Mouse (Mus musculus): ENCODE results near the gene Smarcc1.
A peak's percentile ranks its signal among the peaks of the same experiment; 100 is the strongest.

Smarcc1 gene

DNA sequence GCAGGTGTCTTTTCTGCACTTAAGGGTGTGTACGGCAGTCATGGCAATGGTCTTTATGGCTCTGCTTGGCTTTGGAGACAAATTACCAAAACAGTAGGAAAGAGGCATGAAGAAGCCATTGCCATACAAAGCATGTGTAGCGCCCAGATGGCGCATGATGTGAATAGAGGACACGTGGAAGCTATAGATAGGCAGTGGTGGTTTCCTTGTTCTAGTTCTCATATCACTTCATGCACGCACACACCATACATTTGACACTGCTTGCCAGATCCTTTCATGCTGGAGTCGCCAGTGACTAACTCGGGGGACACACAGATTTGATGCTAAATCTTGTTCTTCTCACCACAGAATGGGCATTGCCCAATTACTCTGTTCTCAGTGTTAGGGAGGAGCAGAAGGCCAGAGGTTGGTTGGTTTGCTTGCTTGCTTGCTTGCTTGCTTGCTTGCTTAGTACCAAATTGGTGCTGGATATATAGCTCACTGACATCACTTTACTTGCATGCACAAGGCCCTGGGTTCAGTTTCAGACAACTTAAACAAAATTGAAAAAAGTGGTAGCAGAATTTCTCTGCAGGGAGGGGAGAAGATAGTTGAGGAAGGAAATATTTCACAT is 125.8 kb downstream of the Smarcc1 start, which contains the start of gene Cspg5:
Gene Cspg5 (plus strand): TSS at position 563 of the 613 bp plus-strand sequence.
- DNase-seq = no peak

DNA sequence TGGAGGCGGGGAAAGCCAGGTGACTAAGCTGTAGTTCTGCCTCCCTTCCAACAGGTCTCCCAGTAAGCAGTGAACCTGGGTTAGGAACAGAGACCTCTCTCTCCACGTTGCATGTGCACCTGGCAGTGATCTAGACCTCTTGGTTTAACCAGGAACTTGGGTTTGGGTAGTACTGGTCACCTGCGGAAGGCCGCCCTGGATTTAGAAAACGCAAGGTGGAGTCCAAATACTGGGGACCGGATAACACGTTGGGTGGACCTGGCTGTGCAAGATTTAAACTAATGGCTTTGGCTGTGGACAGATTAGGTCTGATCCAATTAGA is 127.0 kb downstream of the Smarcc1 start:
- DNase-seq = no peak

DNA sequence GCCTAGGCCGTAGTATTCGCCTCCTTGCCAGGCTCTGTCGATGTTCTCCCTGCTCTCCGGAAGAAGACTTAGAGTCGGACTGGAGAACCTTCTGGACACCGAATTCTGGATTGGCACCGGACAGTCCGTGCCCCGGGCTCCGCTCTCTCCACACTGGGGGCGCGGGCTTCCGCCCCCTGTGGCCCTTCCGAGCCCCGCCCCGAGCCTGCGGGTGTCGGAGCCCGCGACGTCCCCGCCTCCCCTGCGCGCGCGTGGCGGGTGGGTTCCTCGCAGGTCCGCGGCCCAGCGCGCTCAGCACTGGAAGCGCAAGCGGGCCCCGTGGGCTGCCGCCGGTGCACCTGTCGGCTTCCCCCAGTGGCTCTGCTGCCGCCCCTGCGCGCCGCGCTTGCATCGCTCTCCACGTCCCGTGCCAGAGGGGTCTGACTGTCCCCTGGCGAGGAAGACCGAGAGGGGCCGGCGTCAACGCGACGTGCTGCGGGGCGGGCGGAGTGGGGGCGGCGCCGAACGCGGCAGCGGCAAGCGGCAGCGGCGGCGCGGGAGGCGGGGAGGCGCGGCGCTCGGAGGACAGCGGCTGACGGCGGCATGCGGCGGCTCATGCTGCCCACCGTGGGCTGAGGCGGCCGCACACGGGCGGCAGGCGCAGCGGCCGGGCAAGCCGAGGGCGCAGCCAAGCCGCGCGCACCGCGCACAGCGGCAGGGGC is 127.5 kb downstream of the Smarcc1 start:
- peak in 1 of 2 experiments; percentile 16 for DNase-seq

DNA sequence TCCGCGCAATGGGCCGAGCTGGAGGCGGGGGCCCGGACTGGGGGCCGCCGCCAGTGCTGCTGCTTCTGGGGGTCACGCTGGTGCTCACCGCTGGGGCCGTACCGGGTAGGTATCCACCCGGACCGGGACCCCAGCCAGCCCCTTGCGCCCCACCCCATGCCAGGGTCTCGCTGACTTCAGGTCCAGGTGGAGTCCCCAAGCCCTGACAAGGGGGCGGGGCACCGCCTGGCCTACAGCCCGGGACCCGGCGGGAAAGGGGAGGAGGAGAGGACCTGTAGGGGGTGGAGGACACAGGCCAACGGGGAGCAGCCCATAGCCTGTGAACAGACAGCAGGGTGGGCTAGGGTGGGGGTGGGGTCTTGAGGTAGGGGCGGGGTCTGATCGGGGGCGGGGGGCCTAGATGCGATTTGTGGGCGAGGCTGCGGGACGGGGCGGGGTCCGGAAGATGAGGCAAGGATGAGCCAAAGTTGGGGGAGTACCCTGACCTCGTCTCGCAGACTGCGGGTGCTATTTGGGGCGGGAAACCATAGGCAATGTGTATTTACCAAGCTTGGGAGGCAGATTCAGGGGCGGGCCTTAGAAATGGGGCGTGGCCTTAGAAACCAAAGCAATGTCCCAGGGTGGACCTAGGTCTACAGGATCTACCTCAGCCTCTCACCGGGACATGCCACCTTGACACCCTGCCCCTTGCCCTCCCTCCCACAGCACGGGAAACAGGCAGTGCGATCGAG is 128.2 kb downstream of the Smarcc1 start:
- DNase-seq = peak; percentile 13 to 19

DNA sequence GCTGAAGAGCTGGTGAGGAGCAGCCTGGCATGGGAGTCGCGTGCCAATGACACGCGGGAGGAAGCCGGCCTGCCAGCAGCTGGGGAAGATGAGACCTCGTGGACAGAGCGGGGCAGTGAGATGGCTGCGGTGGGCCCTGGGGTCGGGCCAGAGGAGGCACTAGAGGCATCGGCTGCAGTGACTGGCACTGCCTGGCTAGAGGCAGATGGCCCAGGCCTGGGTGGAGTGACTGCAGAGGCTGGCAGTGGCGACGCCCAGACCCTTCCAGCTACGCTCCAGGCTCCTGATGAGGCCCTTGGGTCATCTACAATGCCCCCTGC is 128.8 kb downstream of the Smarcc1 start:
- no peak for DNase-seq

DNA sequence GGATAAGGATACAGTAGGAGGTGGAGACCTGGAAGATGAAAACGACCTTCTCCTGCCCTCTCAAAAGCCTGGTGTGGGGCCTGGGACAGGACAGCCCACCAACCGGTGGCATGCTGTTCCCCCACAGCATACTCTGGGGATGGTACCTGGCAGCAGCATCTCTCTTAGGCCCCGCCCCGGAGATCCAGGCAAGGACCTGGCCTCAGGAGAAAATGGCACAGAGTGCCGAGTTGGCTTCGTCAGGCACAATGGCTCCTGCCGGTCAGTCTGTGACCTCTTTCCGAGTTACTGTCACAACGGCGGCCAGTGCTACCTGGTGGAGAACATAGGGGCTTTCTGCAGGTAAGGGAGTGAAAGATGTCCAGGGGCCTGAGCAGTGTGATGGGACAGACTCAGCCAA is 129.5 kb downstream of the Smarcc1 start:
- DNase-seq = no peak

DNA sequence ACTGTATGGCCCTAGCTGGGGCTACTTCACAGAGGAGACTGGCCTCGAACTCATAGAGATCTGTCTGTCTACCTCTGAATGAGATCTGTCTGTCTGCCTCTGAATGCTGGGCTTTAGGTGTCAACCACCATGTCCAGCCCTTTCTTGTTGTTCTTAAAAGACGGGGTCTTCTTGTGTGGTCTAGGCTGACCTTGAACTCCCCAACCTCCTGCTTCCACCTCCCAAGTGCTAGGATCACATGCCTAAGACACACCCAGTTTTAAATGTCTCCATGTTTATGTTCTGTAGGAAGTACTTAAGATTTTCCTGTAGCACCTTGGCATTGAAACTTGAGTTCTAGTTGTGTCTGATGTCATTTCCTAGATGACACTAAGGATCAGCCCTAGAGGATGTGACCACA is 131.4 kb downstream of the Smarcc1 start:
- DNase-seq = no peak

DNA sequence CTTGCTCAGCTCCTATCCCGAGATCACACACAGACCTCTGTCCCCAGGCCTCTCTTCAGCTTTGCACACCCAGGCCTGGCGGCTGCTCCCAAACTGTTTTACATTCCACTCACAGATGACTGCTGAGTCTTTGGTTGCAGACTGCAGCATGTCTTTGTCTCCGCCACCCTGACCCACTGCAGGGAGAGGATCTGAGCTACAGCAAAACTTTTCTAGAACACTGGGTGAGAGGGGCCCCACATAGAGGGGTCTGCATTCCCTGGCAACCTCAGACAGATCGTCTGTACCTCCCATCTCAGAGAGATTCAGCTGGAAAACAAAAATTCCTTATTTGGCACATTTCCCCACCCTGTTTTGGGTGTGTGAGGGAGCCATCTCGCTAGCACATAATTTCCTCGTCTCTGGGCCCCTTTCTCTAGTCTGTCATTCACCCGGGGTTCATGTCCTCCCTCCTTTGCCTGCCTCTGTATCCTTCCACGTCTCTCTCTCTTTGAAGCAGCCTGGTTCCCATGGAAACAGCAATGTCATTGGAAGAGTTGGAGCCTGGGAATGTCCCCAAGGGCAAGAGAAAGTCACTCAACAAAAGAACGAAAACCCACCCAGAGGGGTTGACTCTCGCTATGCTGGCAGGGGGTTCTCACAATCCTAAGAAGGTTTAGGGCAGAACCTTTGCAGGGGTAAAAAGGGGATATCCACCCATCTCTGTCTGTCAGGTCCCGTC is 132.5 kb downstream of the Smarcc1 start:
- DNase-seq = no peak

DNA sequence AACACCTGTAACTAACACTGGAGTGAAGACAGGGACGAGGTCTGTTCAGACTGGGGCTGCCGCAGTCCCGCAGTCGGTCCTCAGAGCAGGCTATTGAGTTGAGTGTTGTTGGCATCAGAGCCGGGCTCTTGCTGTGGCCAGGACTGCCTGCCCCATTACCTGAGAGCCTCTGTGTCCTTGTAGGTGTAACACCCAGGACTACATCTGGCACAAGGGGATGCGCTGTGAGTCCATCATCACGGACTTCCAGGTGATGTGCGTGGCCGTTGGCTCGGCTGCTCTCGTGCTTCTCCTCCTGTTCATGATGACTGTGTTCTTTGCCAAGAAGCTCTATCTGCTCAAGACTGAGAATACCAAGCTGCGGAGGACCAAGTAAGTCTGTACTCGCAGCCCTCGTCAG is 133.3 kb downstream of the Smarcc1 start:
- DNase-seq = no peak

DNA sequence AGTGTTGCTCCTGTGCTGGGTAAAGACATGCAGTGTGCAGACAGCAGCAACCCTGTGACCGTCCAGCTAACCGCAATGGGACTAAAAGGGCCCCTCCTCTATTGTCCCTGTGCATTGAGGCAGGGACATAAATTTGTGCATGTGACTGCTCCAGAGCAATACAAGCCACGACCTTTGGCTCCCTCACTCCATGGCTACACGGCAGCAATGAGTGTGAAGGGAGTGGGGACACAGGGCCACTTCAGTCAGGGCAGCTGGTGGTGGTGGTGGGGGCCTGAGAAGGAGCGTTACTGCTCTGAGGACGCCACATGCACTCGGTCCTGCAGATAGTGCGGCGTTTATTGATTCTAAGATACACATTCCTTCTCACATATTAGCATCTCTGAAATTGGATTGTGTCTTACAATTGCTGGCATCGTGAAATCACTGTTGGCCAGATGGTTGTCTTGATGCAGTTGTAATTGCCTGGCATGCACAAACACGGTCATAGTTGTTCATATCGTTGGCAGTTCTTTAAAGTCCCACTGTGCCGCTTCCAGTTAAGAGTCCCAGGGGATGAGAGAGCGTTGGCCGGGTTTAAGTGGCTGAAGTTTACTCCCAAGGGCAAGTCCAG is 138.0 kb downstream of the Smarcc1 start:
- no peak for DNase-seq

DNA sequence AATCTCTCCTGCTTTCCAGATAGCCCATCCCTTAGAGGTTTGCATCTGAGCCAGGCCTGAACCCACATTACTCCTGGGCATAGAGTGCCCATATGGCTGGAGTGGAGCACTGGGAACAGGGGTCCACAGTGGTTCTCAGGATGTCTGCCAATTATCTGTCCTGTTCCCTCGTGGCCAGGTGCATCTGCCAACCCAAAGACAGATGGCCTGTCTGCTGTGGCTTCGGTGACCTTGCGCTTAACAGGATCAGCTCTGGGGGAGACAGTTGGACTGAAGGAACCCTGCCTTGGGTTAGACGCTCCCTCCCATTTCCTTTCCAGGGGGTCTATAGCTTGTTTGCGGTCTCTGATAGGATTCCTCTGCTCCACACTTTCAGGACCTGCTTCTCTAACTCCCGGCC is 141.1 kb downstream of the Smarcc1 start:
- DNase-seq = no peak

DNA sequence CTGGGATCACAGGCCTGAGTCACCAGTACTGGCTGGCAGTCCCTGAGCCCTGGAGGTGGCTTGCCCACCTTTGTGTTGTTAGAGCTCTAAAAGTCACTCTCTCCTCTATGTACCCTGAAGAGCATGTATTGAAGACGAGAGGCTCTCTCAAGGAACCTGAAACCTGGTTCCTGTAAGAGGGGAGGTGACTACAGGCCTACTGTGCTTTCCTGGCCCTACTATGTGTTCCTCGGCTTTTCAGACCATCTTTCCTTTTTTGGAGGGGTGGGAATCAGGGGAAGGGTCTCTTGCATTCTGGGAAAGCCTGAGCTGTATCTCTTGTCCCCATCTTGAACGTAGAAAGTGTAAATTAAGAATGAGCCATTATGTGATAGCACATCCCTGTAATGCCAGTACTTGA is 141.6 kb downstream of the Smarcc1 start:
- no peak for DNase-seq

DNA sequence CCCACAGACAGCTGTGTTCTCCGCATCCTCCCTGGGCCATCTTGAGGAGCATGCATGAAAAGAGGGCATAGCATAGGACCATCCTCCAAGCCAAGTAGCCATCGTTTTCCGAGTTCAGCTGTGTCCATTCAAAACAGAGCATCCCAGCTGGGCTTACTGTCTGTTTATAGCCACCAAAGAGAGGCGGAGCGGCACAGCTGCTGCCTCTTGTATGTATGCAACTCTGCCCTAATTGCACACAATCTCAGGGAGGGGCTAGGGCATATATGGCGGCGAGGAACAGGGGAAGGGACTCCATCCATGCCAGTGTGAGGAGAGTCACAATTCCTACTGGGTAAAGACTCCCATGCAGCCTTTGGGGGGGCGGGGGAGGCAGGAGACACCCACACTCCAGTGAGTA is 145.7 kb downstream of the Smarcc1 start:
- no peak for DNase-seq

DNA sequence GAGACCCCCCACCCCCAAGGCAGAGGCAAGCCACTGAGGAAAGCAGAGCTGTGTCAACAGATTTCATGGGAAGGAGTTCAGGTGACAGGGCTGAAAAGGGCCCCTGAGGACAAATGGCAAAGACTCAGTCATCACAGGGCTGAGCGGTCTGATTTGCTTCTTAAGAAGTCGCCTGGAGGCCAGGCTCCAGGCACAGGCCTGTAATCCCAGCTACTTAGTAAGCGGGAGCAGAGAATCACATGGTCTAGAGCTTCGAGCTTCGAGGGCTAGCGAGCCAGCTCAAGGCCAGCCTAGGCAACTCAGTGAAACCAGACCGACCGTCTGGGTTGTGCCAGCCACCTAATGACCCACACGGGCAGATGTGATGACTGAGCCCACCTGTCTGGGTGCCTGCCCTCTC is 147.5 kb downstream of the Smarcc1 start:
- no peak for DNase-seq

DNA sequence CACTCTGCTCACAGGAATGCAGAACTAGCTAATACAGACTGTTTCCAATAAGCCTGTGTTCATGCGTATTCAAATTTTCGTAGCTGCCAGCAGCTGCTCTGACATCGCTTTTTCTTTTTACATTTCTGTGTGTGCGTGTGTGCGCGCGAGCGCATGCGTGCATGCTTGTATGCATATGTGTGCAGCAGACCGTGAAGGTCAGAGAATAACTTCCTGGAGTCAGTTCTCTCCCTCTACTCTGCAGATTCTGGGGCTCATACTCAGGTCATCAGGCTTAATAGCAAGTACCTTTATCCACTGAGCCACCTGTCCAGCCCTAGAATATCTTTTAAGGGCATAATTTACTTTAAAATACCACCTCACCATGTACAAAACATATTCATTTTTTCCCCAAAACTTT is 150.9 kb downstream of the Smarcc1 start:
- DNase-seq = no peak

DNA sequence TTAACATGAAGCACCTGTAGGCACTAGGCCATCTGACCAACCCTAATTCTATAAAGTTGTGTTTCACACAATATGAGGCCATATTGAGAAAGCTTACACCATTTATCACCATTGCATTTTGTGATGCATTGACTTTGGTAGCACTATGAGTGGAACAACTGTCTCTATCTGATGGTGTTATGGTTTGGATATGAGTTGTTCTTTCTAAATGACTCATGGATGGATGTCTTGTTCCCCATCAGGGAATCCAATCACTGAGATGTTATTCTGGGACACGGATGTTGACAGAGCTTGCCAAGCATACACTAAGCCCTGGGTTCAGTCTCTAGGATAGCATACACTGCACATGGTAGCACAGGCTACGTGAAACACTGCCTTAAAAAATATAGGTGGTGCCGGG is 154.8 kb downstream of the Smarcc1 start:
- DNase-seq = no peak

DNA sequence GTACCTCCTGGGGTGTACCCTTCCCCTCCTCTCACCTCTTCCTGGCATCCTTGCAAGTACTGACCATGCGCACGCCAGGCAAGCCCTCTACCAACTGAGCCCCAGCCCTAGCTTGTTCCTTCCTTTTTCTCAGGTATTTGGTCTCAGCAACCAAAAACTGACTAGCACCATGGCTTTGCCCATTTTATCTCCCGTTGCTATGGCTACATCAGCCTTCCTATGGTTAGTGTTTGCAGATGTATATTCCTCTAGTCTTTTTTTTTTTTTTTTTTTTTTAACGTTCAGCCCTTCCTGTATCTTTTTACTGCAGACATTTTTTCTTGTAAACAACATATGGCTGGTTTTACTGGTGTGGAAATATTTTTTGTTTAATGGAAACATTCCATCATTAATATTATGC is 156.0 kb downstream of the Smarcc1 start:
- no peak for DNase-seq

DNA sequence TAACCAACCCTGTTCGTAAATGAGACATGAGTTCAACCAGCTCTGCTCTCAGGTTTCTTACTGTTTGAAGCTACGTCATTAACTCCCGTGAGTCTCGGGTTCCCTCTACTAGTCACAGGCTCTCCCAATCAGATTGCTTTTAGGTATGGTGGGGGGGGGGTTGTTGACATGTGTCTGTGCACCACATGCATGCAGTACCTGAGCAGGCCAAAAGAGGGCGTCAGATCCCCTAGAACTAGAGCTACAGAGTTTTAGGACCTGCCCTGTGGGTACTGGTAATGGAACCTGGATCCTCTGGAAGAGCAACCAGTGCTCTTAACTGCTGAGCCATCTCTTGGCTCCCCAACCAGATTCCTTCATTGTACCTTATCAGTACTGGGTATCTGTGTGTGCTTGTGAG is 158.4 kb downstream of the Smarcc1 start:
- no peak for DNase-seq

DNA sequence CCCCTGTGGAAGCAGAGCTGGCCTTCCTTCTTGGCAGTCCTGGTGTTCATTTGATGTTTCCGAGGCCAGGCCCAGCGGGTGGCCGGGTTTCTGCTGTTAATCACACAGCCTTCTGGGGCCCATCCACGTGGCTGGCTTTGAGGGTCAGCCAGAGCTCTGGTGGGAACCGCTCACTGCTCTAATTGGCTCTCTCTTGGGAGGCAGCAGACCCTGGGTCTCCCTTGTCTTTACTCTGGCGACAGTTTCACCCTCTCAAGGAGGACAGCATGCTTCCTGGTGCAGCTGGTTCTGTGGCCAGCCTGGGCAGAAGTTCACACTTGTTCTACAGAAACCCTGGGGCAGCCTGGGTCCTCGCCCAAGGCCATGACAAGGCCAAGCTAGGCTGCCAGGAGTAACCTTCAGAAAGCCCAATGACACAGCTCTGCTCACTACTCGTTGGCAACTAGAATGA is 159.9 kb downstream of the Smarcc1 start:
- DNase-seq = no peak

DNA sequence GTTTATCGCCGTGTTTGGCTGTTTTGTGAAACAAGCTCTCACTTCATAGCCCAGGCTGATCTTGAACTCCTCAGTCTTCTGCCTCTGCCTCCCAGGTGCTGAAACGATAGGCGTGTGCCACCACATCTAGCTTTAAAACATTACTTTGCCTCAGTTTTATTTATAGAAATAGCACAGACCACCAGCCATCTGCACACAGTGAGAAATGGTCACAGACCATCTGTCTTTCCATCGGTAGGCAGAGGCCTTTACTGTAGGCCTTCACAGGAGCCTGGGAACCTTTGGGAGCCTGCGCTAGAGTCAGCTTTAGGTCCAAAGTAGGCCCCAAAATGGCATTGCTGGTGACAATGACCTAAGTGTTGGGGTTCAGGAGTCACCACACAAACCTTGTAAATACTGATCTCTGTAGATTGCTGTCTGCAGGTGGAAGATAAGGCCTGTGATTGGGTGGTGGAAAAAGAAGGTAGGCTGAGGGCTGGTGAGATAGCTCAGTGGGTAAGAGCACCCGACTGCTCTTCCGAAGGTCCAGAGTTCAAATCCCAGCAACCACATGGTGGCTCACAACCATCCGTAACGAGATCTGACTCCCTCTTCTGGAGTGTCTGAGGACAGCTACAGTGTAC is 166.7 kb downstream of the Smarcc1 start:
- DNase-seq = no peak

DNA sequence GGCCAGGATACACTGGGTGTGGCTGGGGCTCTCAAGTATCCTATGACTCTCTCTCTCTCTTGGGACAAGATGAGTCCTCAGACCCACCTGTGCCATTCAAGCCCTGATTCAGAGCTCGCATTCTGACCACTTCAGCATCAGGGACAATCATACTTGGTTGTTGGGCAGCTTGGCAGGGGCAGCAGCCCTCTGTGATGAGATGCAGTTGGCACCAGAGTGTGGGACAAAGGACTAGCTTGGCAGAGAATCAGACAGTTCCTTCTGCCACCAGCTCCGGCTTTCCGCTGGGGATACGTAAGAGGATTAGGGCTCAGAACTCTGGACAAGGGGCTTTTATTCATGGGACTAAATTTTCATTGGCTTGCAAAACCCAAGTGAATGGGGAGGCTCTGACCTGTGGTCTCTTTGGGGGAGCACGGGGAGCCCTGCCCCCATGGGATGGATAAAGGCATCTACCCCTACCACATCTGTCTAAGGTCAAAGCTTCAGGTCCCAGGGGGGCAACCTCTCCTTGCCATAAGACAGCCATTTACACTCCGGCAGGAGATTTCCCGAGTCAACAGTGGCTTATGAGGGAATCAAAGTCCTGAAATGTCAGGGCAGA is 169.9 kb downstream of the Smarcc1 start:
- no peak for DNase-seq
